Mouse (Mus musculus) heart, postnatal 36 days (tissue): ENCODE data around the gene Abracl. TPM values are rescaled to one million over a fixed set of nuclear protein-coding genes. Genes with fewer than 3 reads are reported as not detected.
A peak's percentile ranks its signal among the peaks of the same experiment; 100 is the strongest.

Source experiments
- DNase-seq, 2 experiments: peaks; one replicate each; pipeline ENCODE4 v3.0.0; 2021 to 2022
- intact Hi-C: fragments of 180-260 bp; cut with DNase I; formaldehyde crosslinking; loops from one replicate; pipeline ENCODE4 v1.15.1; 2025
- total RNA-seq, 2 experiments: library from RNA; stranded (reverse); gene quantifications; 2 replicates each; pipeline ENCODE4 v1.2.3; 2021

Abracl gene
- 10 to 100 TPM; 26.2 to 30.7 TPM for total RNA-seq

DNA sequence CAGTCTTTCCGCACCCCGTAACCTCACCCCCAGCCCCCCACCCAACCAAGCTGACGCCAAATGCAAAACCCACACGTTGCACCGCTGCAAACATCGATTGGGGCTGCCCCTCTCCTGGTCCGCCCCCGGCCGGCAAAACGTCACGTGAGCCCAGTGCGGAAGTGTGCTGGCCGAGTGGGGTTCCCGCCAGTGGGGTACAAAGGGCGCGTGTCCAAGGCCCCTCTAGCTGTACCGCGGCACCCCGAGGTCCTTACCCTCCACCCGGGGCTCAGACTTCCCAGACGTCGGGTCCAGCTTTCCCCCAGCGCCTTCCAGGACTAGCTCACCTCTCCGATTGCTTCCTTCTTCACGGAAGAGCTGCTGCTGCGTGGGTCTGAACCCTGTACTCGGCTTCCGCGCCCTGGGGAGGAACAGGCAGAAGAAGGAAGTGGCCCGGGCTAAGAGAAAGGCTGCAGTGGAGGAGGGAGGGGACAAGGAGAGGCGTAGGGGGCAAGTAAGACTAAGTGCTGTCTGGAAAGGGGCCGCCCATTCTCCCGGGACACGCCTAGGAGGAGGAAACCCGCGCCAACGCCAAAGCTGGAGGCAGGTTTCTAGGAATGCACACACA, at the start of gene Abracl:
TSS of gene Abracl (minus strand) at position 548 of the 607 bp plus-strand sequence.
- intact Hi-C loops = loop anchor here (2.0 to 5.0 kb wide), 3 partner anchors 32 to 296 kb away; partner anchors contain the start of genes Heca and Reps1
- peak; percentile 67 to 68 for DNase-seq

DNA sequence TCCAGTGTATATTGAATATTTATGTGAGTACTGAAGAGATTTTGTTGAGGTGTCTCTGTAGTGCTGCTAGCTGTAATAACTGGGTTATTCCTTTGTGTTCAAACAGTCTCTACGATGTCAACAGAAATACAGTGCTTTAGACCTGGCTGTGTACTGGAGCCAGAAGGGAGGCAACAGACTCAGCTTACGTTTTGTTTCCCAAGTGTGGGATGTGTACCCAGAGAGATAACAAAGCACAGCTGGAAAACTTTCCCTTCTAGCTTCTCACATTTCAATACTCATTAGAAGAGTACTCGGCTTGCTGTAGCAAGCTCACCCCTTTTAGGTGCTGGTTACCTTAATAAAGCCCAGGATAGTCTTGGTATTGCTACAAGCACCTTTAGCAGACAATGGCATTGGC, 49.8 kb upstream of the Abracl start:
- intact Hi-C loops = no loop called here
- no peak for DNase-seq

GRCm38 (mm10) chr10:18070616-18071015, 47.5 kb upstream of the Abracl start:
- no peak for DNase-seq
- intact Hi-C loops = no loop called here

DNA sequence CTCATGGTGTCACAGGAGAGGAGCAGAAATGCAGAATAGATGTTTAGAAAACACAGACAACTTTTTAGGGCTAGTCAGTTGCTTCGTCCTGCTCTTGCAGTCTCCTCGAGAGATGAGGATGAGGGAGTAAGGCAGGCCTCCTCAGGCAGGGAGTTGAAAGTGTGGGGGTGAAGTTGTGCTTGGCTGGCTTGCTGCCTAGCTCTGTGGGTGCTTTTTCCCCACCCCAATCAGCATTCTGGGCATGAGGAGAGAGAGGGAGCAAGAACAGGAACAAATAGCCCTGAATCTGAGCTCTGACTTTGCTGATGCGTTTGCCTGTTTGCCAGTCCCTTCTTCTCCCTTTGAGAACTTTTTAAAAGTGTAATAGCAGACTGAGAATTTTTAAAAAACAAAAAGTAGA, 47.1 kb upstream of the Abracl start:
- DNase-seq = peak in 1 of 2 experiments; percentile 16
- intact Hi-C loops = no loop called here

GRCm38 (mm10) chr10:18069576-18069975, 46.5 kb upstream of the Abracl start:
- intact Hi-C loops = no loop called here
- no peak for DNase-seq

- no peak for DNase-seq
- intact Hi-C loops = no loop called here
These were observed 45.8 kb upstream of the Abracl start for GRCm38 (mm10) chr10:18068880-18069279.

GRCm38 (mm10) chr10:18067761-18068446, 44.8 kb upstream of the Abracl start:
- intact Hi-C loops = no loop called here
- no peak for DNase-seq

GRCm38 (mm10) chr10:18066031-18066439, 42.9 kb upstream of the Abracl start:
- intact Hi-C loops = no loop called here
- no peak for DNase-seq

DNA sequence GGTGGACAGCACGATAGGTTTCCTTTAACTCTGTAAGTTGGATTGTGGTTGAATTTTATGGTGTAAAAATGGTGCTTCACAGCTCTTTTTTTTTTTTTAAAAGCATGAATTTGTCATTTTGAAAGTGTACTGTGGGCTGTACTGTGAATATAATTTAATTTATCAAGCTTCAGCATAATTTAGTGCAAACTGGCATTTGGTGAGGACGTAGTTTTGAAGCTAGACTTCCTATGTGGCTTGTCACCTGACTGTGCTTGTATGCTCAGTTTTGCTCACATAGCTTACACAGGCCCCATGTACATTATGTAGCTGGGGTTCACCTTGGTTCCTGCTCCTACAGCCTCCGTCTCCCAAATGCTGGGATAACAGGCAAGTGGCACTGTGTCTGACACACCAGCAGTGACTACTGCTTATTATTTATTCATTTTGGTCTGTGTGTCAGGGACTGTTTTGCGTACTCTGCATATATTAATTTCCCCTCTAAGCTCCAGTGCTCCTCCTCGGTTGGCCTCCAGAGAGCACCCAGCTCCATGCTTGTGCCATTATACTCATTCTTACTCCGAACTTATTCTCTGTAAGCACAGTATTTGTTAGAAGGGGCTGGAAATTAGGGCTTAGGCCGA, 41.6 kb upstream of the Abracl start:
- intact Hi-C loops = no loop called here
- no peak for DNase-seq

- intact Hi-C loops = no loop called here
- DNase-seq = no peak
These were observed 38.4 kb upstream of the Abracl start for GRCm38 (mm10) chr10:18061533-18061932.

- intact Hi-C loops = no loop called here
- DNase-seq = no peak
These were observed 37.7 kb upstream of the Abracl start for GRCm38 (mm10) chr10:18060778-18061177.

GRCm38 (mm10) chr10:18059807-18060206, 36.7 kb upstream of the Abracl start:
- intact Hi-C loops = loop anchor here (5.0 to 10.0 kb wide), 2 partner anchors 257 to 325 kb away; partner anchors contain the start of gene Nhsl1
- no peak for DNase-seq

GRCm38 (mm10) chr10:18058681-18059338, 35.7 kb upstream of the Abracl start:
- DNase-seq = no peak
- intact Hi-C loops = loop anchor here (5.0 to 10.0 kb wide), 2 partner anchors 258 to 326 kb away; partner anchors contain the start of gene Nhsl1

GRCm38 (mm10) chr10:18056391-18056745, 33.3 kb upstream of the Abracl start:
- intact Hi-C loops = loop anchor here (5.0 to 10.0 kb wide), 2 partner anchors 261 to 328 kb away; partner anchors contain the start of gene Nhsl1
- DNase-seq = no peak

DNA sequence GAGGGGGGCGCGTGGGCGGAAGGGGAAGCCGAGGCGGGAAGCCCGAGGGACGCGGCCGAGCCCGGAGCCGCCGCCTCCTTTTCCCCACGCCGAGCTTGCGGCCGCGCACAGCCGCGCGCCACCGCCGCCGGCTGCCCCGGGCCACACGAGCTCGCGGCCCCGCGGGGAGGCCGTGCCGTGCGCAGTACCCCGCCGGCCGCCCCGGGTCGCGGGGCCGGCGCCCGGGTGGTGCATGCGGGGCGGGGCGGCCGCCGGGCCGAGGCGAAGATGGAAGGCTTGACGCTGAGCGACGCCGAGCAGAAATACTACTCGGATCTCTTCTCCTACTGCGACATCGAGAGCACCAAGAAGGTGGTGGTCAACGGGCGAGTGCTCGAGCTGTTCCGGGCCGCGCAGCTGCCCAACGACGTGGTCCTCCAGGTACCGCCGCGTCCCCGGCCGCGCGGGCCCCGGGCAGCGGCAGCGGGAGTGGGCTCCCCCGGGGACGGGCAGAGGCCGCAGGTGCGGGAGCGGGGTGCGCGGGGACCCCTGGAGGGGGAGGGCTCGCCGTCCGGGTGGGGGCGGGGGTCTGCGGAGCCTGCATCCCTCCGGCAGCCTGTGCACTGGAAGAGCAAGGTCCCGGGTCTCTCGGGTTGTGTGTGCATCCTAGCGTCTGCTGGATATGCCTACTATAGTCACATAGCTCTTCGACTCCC, 32.8 kb upstream of the Abracl start, which contains the start of gene Reps1:
TSS of gene Reps1 (plus strand) at position 166 of the 695 bp plus-strand sequence.
- intact Hi-C loops = loop anchor here (1.0 to 10.0 kb wide), 6 partner anchors 33 to 473 kb away; partner anchors contain the start of genes Abracl and Nhsl1

DNA sequence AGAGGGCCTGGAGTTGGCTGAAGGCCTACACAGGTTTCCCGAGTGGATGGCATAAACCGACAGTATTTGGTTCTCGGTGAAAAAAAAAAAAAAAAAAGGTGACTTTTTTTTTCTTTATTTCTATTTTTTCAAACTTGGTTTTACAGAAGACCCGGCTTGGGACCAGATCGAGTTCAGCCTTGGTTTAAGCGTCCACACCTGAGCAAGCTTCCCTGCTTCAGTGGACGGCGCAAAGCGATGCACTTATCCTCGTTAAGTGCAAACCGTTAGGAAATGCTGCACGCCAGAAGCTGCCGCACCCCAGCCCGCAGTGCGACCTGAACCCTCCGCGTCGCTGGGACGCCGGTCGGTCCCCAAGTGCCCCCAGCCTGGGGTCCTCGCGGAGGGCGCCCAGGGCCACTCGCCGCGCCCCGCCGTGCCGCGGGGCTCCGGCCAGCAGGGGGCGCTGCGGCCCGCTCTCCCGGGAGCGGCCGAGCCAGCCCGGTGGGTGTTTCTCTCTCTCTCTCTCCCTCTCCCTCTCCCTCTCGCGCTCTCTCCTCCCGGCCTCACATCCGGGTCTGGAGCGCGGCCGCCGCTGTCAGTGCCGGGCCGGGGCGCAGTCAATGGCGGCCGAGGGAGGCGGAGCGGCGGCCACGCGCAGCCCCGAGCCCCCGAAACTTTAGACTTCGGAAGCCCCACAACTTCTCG, 32.1 kb upstream of the Abracl start:
- intact Hi-C loops = loop anchor here (1.0 to 10.0 kb wide), 6 partner anchors 32 to 474 kb away; partner anchors contain the start of genes Abracl and Nhsl1

More for the DNA sequence above, 32.8 kb upstream of the Abracl start, which contains the start of gene Reps1:
- peak in 1 of 2 experiments; percentile 41 for DNase-seq

GRCm38 (mm10) chr10:18047380-18048146, 24.5 kb upstream of the Abracl start:
- DNase-seq = no peak
- intact Hi-C loops = no loop called here

More for the DNA sequence above, 32.1 kb upstream of the Abracl start:
- peak; percentile 82 to 87 for DNase-seq

- DNase-seq = no peak
- intact Hi-C loops = no loop called here
These were observed 23.3 kb upstream of the Abracl start for GRCm38 (mm10) chr10:18046380-18046779.

DNA sequence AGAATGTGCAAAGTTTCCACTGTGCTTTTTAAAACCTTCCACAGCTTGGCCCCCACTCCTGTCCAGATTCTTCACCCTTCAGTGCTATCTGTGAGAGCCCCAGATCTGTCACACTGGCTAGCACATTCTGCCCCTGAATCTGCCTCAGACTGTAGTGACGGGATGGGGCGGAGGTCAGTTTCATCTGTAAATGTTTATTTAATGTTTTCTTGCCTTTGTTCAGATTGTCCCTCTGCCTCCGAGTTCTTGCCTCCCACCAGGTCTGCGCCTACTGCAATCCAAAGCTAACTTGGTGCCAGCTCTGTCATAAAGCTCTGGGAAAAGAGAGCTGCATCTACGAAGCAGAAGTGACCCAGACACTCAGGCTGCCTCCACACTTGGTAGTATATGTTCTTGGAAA, 13.8 kb upstream of the Abracl start:
- intact Hi-C loops = no loop called here
- no peak for DNase-seq
